In genomic region chr8:34689825-34690493, GRCm38 (mm10) we compare ENCODE assay signal across 8 mouse cellular contexts.
DNase-seq lines count a peak whose midpoint lies in the region; ATAC-seq and TF ChIP-seq lines count a peak whose summit lies in the region.

No protein-coding gene starts in this region.

- WGBS in embryonic facial prominence, embryonic 11.5 days: 10% methylated on average over 9 of the region's 9 CpGs
- 16% methylated on average over 9 of the region's 9 CpGs for WGBS in hindbrain, postnatal 0 days

- peak; percentile 29 for ATAC-seq in CD4-positive, CD25-positive, alpha-beta regulatory T cell, adult 4 months
- no peak for ATAC-seq in embryonic facial prominence, embryonic 11.5 days (replicated peaks; ENCODE audit: insufficient number of reproducible peaks, low FRiP score, low TSS enrichment, low read depth)
- no peak; the same call in 1 of the 2 replicates for ATAC-seq in hindbrain, postnatal 0 days
- peak; percentile 87 for ATAC-seq in megakaryocyte, adult 5-6 weeks (ENCODE audit: poor library complexity, severe bottlenecking)

- H3K9me3 ChIP-seq in embryonic facial prominence, embryonic 11.5 days (replicated peaks; ENCODE audit: control insufficient read depth, low read length): no peaks in the 10 kb centered on the region
- no peaks in the 10 kb centered on the region for H3K9me3 ChIP-seq in hindbrain, postnatal 0 days (ENCODE audit: low read length)

- no peak for DNase-seq in embryonic facial prominence, embryonic 11.5 days (ENCODE audit: low spot score)
- no peak for DNase-seq in hindbrain, postnatal 0 days (ENCODE audit: low spot score)
- DNase-seq in adrenal gland, postnatal 4 days (ENCODE audit: low spot score in 2 of 2): no peak
- DNase-seq in left cerebral cortex, adult 9 months (ENCODE audit: low spot score in 2 of 2): no peak
- no peak for DNase-seq in layer of hippocampus, adult 9-11 months
- no peak for DNase-seq in gastrocnemius, adult 8-10 months (ENCODE audit: low spot score in 2 of 2)

- H3K4me1 ChIP-seq in embryonic facial prominence, embryonic 11.5 days (ENCODE audit: control insufficient read depth, insufficient read depth, low read length): no peaks in the 10 kb centered on the region
- H3K4me1 ChIP-seq in hindbrain, postnatal 0 days (ENCODE audit: insufficient read depth, low read length): 0 out of 2 replicates have a peak, but pooled peaks cover 4% of the 10 kb centered on the region

- no peaks in the 10 kb centered on the region; the same call in 1 of the 2 replicates for H3K27me3 ChIP-seq in embryonic facial prominence, embryonic 11.5 days (ENCODE audit: control insufficient read depth, insufficient read depth, low read length)
- H3K27me3 ChIP-seq in hindbrain, postnatal 0 days (ENCODE audit: insufficient read depth, low read length): no peaks in the 10 kb centered on the region

- peak overlapping the region; percentile 2; the same call in 1 of the 2 replicates for H3K4me2 ChIP-seq in embryonic facial prominence, embryonic 11.5 days (ENCODE audit: low read depth, low read length)
- peak overlapping the region; percentile 33 for H3K4me2 ChIP-seq in hindbrain, postnatal 0 days (ENCODE audit: low read depth, low read length)

- TF ChIP-seq CTCF in hindbrain, postnatal 0 days (IDR thresholded peaks at IDR 0.05; ENCODE audit: low read depth): no peak

- H3K4me3 ChIP-seq in embryonic facial prominence, embryonic 11.5 days (ENCODE audit: low read depth, low read length): no peak overlapping the region
- peak overlapping the region; percentile 2; the same call in 1 of the 2 replicates for H3K4me3 ChIP-seq in hindbrain, postnatal 0 days (ENCODE audit: low read length)

- H3K27ac ChIP-seq in embryonic facial prominence, embryonic 11.5 days (replicated peaks; ENCODE audit: low read depth, low read length): no peak overlapping the region
- H3K27ac ChIP-seq in hindbrain, postnatal 0 days: no peak overlapping the region

- H3K36me3 ChIP-seq in embryonic facial prominence, embryonic 11.5 days (replicated peaks; ENCODE audit: control insufficient read depth, insufficient read depth, low read depth, low read length): no peaks in the 10 kb centered on the region
- H3K36me3 ChIP-seq in hindbrain, postnatal 0 days (ENCODE audit: insufficient read depth, low read length): no peaks in the 10 kb centered on the region

- H3K9ac ChIP-seq in embryonic facial prominence, embryonic 11.5 days (replicated peaks; ENCODE audit: low read length): no peak overlapping the region
- H3K9ac ChIP-seq in hindbrain, postnatal 0 days (replicated peaks; ENCODE audit: low read length): no peak overlapping the region

Comparison
In these comparisons a context has a peak if more than half of its experiments do, and no peak if none do; other contexts are left out.
1. ATAC-seq: peak in CD4-positive, CD25-positive, alpha-beta regulatory T cell, adult 4 months (single experiment) and megakaryocyte, adult 5-6 weeks (single experiment); none in embryonic facial prominence, embryonic 11.5 days (single experiment) and hindbrain, postnatal 0 days (single experiment).